Mouse (Mus musculus) spleen, adult 2 months (tissue): ENCODE results near the gene Zfand3. TPM values are rescaled to one million over a fixed set of nuclear protein-coding genes. Genes with fewer than 3 reads are reported as not detected.

Source experiments
- DNase-seq, 2 experiments: peaks; one replicate each; pipeline versions ENCODE4 v3.0.0 to v3.0.0-alpha.2; 2012 to 2021; ENCODE audit warnings: low spot score in 2 of 2, low read depth in 1 of 2
- H3K27ac ChIP-seq: fragments of 200-500 bp; 2 replicates; pipeline ENCODE4 v1.5.1; 2012; ENCODE audit warnings: low read length, inconsistent platforms; ENCODE audit not compliant: insufficient read depth
- H3K27me3 ChIP-seq: fragments of 200-500 bp; 2 replicates; pipeline ENCODE4 v1.6.1; 2012; ENCODE audit warnings: mild to moderate bottlenecking, moderate library complexity, low read length, inconsistent platforms; ENCODE audit not compliant: control insufficient read depth, insufficient read depth
- H3K36me3 ChIP-seq: fragments of 200-500 bp; 2 replicates; pipeline ENCODE4 v1.6.1; 2012; ENCODE audit warnings: mild to moderate bottlenecking, low read length, inconsistent platforms; ENCODE audit not compliant: control insufficient read depth, insufficient read depth
- H3K4me1 ChIP-seq: fragments of 200-500 bp; 2 replicates; pipeline ENCODE4 v1.6.1; 2011; ENCODE audit warnings: inconsistent platforms; ENCODE audit not compliant: control insufficient read depth, insufficient read depth, insufficient read length
- H3K4me3 ChIP-seq: fragments of 200-500 bp; 2 replicates; pipeline ENCODE4 v1.5.1; 2011; ENCODE audit warnings: mild to moderate bottlenecking, inconsistent platforms; ENCODE audit not compliant: insufficient read depth, insufficient read length; ENCODE audit errors: extremely low read depth
- CTCF ChIP-seq: fragments of 200-500 bp; IDR thresholded peaks from 2 replicates; pipeline ENCODE4 v1.5.1; 2011; ENCODE audit warnings: mild to moderate bottlenecking, inconsistent platforms; ENCODE audit not compliant: insufficient read depth, insufficient read length, insufficient replicate concordance; ENCODE audit errors: extremely low read depth
- POLR2A ChIP-seq: fragments of 200-500 bp; IDR thresholded peaks from 2 replicates; pipeline ENCODE4 v1.6.1; 2011; ENCODE audit warnings: low read depth, low read length, inconsistent platforms
- WGBS: fragments of 180-500 bp; shearing (Covaris S2); methylation state at CpG from one replicate; pipeline ENCODE4 v1.1.7; 2018; 5-methylcytosine and 5-hydroxymethylcytosine counted together
- polyA plus RNA-seq: library from polyadenylated mRNA; depleted of rRNA; stranded (reverse); fragments of >200 nt; gene quantifications from 2 replicates; pipeline ENCODE4 v1.2.3, GENCODE M21; 2012; rRNA removed

Zfand3 gene
- 50.5 and 55.7 TPM in 2 replicates for polyA plus RNA-seq

DNA sequence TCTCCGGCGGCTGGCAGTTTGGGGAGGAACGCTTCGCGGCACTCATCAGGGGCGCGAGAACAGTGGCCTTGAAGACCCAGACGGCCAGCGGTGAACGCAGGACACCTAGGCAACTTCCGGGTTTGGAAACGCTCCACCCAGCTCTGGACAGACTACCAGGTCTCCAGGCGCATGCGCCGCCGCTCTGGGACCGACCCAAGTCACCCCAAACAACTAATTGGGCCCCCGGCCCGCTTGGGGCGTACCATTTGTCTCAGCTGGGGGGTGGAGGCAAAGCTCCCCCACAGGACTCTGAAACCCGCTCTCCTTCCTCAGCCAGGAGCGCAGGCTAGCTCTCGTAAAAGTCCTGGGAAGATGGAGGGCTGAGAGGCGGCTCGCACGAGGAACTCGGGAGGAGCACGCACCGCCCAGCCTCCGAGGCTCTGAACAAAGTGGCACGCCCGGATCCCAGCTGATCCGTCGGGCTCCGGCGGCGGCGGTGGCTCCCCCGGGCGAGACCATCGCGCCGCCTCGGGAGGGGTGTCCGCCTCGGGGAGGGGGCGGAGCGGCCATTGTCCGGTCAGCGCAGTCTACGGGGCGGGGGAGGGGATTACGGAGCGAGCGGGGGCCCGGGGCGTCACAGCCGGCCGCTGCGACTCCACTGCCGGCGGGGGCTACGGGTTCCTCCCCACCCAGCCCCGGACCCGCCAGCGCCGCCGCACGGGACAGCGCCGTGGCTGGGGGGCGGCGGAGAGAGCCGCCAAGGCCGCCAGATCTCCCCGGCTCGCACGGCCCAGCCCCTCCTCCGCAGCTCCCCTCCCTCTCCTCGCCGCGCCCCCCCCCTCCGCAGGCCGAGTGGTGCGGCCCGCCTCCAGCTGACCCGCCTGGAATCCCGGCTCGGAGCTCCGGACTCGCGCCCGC, at the start of gene Zfand3:
Gene Zfand3 (plus strand): TSS at position 531 of the 900 bp plus-strand sequence.
- peak; percentile 80 to 86 for DNase-seq
- H3K36me3 ChIP-seq: no peaks in the 10 kb centered on the region
- H3K27ac ChIP-seq: peak within 1 kb of the TSS; percentile 99
- 1% methylated on average over 62 of the region's 93 CpGs for WGBS
- H3K4me3 ChIP-seq: peak within 1 kb of the TSS; percentile 83
- peaks cover 8% of the 10 kb centered on the region; the same call in 1 of the 2 replicates for H3K4me1 ChIP-seq
- H3K27me3 ChIP-seq: no peaks in the 10 kb centered on the region
- TF ChIP-seq POLR2A: peak; percentile 77
- TF ChIP-seq CTCF: no peak

GRCm38 (mm10) chr17:29955880-29956279, 48.7 kb upstream of the Zfand3 start:
- 87% methylated on average over 8 of the region's 8 CpGs for WGBS
- Histone ChIP-seq H3K4me3 (no peak overlapping the region), H3K4me1 (no peaks in the 10 kb centered on the region), H3K27ac (no peak overlapping the region), H3K27me3 (no peaks in the 10 kb centered on the region), H3K36me3 (no peaks in the 10 kb centered on the region)
- DNase-seq: no peak
- TF ChIP-seq POLR2A (no peak), CTCF (no peak)

DNA sequence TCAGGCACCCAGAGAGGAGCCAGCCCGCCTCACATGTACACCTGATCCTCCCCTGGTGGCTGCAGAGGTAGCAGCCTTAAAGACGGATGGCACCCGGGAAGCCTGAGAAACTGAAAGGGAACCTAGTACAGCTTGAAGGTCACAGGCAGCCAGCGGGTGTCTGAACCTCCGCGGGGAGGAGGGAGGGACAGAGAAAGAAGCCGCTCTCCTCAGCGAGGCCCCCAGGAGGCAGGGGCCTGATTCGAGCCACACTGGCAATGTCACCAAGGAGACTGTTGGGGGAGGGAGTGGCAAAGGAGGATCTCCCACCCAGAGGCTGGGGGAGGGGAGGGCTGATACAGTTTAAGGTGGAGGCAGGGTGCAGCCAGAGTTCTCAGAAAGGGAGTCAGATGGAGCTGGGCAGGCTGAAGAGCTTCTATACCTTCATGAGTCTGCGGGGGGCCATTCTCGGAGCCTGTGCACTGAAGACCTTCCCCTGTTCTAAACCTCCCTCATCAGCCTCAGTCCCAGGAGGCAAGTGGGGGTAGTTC, 40.7 kb upstream of the Zfand3 start:
- DNase-seq: peak in 1 of 2 experiments; percentile 16
- TF ChIP-seq POLR2A (no peak), CTCF (no peak)
- Histone ChIP-seq H3K4me3 (peak overlapping the region; percentile 38; the same call in 1 of the 2 replicates), H3K27me3 (peaks cover 2% of the 10 kb centered on the region; the same call in 1 of the 2 replicates), H3K4me1 (peaks cover 10% of the 10 kb centered on the region; the same call in 1 of the 2 replicates), H3K36me3 (no peaks in the 10 kb centered on the region), H3K27ac (no peak overlapping the region)
- 7% methylated on average over 11 of the region's 11 CpGs for WGBS

DNA sequence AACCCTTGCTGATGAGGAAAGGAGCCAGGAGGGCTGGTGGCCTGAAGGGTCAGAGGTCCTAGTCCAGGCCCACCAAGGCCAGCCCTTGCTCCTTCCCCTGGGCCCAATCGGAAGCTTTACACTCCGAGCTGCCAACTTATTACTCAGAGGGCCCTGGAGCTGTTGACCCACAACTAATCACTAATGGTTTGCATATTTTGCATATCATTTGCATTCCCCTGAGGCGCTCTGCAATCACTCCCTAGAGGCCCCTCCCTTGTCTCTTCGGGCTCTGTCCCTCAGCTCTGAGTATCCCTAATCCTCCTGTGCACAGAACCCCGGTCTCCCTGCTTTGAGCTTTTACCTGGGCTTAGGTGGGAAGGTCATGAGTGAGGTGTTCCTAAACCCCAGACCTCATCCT, 39.0 kb upstream of the Zfand3 start:
- no peak for DNase-seq
- Histone ChIP-seq H3K27ac (no peak overlapping the region), H3K4me1 (peaks cover 10% of the 10 kb centered on the region; the same call in 1 of the 2 replicates), H3K4me3 (no peak overlapping the region), H3K27me3 (peaks cover 2% of the 10 kb centered on the region; the same call in 1 of the 2 replicates), H3K36me3 (no peaks in the 10 kb centered on the region)
- no peak for TF ChIP-seq POLR2A
- TF ChIP-seq CTCF: no peak
- 67% methylated on average over 5 of the region's 5 CpGs for WGBS

DNA sequence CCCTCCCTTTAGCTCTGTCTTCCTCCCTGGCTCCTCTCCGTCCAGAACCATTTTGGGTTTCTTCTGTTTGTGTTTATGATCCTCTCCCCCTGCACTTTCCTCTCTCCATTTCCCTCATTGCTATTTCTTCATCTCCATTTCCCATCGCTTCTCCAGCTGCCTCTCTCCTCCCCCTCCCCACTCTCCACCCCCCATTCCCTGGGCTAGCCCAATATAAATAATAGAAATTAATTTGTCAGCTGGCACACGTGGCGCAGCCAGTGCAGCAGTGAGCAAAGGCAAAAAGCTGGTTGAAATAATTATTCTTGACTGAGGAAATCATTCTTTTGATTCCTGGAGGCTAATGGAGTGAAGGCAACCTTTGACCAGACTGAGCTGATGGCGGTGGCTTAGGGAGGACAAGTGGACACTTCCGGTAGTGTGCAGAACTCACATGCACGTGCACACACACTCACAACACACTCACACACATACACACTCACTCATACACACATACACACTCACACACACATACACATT, 34.4 kb upstream of the Zfand3 start, which contains the start of gene Mdga1:
Gene Mdga1 (minus strand): TSS at position 51 of the 519 bp plus-strand sequence.
- TF ChIP-seq CTCF: no peak
- no peak for TF ChIP-seq POLR2A
- no peaks in the 10 kb centered on the region; the same call in 1 of the 2 replicates for H3K27me3 ChIP-seq

DNA sequence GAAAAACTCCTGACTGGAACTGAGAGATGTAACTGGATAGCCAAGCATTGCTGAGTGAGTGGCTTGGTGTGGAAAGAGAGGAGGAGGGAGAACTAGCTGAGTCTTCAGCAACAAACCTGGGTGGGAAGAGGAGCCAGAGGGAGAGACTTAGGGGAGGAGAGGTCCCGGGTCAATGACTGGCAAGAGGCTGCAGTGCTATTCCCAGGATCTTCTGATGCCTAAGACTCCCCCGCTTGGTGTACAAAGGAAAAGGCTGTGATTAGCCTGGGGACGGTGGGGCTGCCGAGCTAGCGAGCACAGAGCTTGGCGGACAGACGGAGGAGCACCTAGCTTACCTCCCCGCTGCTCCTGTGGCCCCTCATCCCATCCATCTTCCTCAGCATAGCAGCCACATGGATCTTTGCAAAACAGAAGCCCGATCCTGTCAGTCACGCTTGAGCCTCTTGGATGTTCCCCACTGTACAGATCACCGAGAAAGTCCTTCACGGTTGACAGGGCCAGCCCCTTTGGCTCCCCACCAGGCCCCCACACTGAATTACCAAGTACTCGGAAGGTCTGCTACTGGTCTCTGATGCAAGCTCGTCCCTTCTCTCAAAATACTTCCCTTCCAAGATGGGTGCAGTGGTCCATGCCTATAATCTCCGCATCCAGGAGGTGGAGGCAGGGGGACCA, 32.6 kb upstream of the Zfand3 start:
- WGBS: 83% methylated on average over 15 of the region's 15 CpGs
- Histone ChIP-seq H3K4me1 (no peaks in the 10 kb centered on the region), H3K4me3 (no peak overlapping the region), H3K27me3 (no peaks in the 10 kb centered on the region), H3K27ac (no peak overlapping the region), H3K36me3 (no peaks in the 10 kb centered on the region)
- DNase-seq: no peak
- TF ChIP-seq CTCF (no peak), POLR2A (no peak)

More for the DNA sequence above, 34.4 kb upstream of the Zfand3 start, which contains the start of gene Mdga1:
- Histone ChIP-seq H3K4me3 (no peak within 1 kb of the TSS), H3K27ac (no peak within 1 kb of the TSS), H3K36me3 (no peaks in the 10 kb centered on the region), H3K4me1 (peaks cover 4% of the 10 kb centered on the region; the same call in 1 of the 2 replicates)
- 88% methylated on average over 7 of the region's 7 CpGs for WGBS
- DNase-seq: no peak
